Mouse (Mus musculus) CD4-positive, CD25-positive, alpha-beta regulatory T cell, adult 9 weeks (primary cell): Measurements from ENCODE around the gene 2810408A11Rik. TPM values are rescaled to one million over a fixed set of nuclear protein-coding genes. Genes with fewer than 3 reads are reported as not detected.

Experiments
- polyA plus RNA-seq: library from polyadenylated mRNA; unstranded; fragments of 100-300 nt; shearing (Covaris generic); gene quantifications from one replicate; pipeline ENCODE4 v1.2.1, GENCODE M21; 2017

2810408A11Rik gene
- polyA plus RNA-seq, result 3.9 TPM

DNA sequence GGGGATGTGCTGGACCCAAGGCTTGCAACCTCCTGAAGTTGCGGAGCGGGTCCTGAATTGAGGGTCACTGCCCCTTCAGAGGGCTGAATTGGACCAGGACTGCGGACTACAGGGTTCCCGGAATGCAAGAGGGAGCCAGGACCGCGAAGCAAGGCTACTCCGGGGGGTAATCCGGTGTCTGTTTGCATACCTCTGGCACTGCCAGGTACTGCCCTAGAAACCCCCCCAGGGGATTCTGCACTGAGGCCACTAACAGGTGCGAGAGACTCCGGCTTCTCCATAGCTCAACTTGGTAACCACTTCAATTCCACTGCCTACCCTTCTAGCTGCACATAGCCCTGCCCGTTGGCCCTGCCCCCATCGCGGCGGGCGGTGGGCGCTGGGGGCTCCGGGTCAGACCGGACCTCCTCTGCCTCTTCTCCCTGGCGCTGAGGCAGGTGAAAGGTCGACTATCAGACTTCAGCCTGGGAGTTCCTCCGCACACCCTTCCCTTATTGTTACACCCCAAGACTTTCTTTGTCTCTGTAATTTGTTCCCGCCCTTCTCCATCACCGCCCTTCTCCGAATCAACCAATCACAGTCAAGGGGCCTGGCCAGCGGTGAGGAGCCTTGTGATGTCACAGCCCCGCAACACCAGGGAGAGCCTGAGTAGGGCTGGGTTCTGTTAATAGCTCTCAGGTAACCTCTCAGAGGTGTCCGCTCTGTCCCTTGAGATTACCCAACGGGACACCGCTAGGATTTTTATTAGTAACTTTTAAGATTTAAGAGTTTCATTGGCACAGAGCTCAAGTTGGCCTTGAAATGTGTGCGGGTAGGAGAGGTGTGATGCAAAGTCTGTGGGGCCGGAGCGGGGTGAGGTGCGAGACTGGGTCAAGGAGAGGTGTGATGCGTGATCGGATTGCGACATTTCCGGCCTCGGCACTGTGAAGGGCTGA is at the start of gene 2810408A11Rik, which contains the start of gene Neurl4:
TSS of gene 2810408A11Rik (minus strand) at position 517 of the 935 bp plus-strand sequence.
TSS of gene Neurl4 (plus strand) at position 602 of the 935 bp plus-strand sequence.

DNA sequence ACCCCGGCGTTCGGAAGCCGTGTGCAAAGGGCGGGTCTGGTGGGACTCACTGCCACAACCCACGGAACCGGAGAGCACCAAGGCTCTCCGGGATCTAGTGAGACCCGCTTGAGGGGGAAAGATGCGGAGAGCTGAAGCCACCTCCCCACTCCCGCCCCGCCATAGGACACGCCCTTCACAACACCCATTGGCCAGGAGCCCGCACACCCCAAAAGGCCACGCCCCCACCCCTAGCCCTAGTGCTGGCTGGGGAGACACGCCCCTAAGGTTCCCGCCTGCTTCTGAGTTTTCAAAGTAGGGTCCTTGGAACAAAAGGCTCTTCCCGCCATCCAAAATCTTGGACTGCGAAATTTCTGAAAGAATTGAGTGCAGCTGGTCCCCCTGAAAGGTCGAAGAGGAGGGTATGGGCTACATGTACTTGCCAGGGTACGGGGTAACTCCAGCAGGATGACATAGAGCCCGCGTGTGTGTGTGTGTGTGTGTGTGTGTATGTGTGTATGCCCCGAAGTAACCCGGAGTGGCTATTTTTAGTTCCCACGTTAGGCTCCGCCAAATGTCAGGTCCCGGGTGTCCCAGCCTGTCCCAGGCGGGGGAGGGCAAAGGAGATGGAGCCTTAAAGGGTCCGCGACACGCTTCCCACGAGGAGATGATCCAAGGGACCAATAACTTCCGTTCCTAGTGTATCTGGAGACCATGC is 47.4 kb upstream of the 2810408A11Rik start, which contains the start of gene Slc2a4:
TSS of gene Slc2a4 (minus strand) at position 123 of the 697 bp plus-strand sequence.

DNA sequence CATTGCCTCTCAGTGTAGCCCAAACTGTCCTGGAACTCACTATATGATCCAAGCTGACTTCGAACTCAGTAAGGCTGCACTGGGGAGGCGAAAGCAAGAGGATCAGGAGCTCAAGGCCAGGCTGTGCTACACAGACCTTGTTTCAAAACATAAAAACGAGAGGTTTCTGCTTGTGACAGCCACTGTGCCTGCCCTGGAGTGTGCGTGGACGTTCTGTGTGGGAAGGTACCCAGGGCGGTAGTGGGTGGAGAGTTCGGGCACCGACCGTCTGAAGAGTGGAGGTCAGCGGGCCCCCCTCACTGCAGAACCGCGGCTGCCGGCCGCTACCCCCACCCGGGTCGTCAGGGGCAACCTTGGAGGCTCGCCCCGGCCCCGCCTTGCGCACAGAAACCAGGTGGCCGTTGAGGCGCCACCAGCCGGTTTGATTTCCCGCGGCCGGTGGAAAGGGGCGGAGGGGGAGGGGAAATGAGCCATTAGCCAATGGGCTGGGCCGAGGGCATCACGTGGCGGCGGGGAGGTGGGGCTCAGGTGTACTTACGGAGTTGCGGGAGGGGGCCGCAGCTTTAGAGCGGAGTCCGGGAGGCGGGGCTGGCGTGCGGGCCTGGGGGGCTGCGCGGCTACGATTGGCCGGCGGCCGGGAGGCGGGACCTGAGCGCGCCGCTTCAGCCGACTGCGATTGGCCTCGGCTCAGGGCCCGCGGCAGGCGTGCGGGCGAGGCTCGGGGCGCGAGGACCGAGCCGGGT is 34.5 kb upstream of the 2810408A11Rik start, which contains the start of gene Ybx2:
TSS of gene Ybx2 (plus strand) at position 660 of the 743 bp plus-strand sequence.

DNA sequence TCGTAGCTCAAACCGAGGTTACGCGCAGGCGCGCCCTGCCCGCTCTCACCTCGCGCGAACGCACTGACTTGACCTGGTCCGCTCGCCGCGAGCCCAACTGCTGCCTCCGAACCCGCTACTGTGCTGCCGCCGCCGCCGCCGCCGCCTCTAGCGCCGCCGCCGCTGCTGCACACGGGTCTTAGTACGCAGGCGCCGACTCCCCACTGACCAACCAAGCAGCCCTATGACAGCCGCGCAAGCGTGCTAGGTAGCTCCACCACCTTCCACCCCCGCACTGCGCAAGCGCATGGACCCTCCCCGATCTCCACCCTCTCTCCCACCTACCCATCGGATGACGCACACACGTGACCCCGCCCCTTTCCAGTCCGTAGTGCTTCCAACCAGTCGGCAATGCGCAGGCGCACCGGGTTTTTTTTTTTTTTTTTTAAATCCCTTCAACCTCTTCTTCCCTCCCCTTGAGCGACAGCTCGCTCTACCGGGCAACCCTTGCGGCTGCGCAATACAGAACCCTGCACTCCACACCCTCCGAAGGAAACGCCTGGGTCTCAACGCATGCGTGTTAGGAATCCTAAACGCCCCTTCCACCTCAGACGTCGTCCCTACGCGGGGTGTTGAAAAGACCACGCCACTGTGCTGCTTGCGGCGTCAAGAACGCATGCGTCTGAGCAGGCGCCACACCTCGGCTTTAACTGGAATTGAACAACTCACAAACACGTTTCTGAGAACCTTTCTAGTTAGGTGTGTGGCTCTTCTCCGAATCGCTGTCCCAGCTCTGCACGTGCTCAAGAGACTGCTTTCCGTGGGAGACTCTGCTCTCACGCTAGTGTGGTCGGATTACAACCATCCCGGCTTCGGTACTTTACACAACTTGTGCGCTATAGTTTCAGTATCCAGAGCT is 20.6 kb upstream of the 2810408A11Rik start, which contains the start of gene Eif5a:
TSS of gene Eif5a (minus strand) at position 845 of the 898 bp plus-strand sequence.

DNA sequence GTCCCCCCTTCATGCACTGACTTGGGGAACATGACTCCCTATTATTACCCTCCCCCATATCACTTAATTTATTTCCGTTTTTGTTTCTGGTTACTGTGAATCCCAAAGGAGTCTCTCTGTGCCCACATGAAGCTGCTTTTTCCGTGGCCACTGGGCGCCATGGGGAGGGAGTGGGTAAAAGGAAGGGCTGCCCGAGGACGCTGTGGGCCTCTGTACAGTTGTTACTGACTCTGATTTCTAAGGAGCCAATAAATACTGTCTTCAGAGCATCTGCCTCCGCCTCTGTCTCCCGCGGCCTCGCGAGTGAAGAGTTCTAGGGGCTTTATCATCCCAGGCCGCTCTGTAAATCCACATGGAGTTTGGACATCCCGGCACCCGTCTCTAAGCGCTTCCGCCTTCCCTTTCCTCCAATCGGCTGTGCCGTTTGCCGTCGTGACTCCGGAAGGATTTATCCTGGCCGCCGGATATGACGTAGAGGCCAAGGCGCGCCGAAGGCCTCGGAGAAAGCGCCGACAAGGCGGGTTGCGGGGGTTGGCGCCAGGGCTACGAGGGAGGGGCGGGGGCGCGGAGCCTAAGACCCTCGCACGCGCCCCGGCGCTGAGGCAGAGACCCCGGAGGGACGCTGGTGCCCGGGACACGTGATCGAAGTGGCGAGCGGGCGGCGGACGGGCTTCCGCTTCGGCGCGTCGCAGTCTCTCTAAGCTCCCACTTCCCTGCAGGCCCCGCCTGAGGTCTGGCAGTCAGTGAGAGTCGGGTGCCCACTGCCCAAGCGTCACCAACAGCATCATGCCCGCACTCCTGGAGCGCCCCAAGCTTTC is 13.0 kb upstream of the 2810408A11Rik start, which contains the start of gene Gps2:
TSS of gene Gps2 (plus strand) at position 335 of the 818 bp plus-strand sequence.

DNA sequence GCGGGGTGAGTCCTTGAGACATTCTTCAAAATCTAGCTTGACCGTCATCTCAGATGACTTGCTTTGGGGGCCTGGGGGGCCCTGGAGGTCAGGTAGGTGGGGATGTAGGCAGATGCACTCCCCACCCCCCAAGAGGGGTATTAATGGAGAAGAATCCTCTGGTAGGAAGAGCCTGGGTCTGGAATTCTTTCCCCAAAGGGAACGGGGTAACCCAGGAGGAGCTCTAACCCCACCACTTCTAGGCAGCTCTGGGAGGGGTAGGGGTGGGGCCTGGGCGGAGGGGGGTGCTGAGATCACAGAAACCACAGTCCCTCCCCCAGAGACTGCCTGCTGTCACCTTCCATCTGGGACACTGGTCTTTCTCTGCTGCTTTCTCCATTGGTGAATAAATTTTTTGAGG is 5.5 kb downstream of the 2810408A11Rik start, which contains the start of gene Acap1:
TSS of gene Acap1 (minus strand) at position 249 of the 400 bp plus-strand sequence.

DNA sequence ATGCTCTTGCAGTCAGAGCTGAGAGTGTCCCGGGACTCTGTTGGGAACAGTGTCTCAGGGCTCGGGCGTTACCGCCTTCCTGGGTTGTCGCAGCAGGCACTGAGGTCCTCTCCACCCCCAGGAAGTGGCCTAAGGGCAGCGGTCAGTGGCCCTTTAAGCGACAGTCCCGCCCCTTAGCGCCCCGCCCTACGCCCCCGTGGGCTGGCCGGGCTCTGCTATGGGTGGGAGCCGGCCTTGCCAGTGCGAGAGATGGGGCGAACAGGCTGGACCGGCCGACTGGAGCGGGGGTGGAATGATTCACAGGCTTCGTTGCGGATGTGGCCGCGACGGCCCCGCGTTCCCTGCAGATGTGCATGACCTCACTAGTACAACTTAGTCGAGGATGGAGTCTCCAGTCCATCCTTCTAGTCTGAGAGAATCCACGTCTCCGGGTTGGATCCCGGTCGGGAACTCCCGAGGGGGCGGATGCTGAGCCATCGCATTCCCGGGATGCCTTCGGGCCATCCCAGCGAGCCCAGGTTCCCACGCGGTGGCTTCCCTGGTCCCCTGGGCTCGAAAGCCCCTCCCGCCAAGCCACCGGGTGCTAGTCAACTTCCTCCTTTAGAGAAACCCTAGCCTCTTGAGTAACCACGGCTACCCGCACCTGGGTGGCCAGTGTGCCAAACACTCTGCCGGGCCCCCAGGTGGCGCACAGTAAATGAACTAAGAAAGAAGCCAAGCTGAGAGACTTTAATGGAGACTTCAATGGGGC is 19.8 kb downstream of the 2810408A11Rik start, which contains the start of gene Kctd11:
TSS of gene Kctd11 (minus strand) at position 554 of the 751 bp plus-strand sequence.

DNA sequence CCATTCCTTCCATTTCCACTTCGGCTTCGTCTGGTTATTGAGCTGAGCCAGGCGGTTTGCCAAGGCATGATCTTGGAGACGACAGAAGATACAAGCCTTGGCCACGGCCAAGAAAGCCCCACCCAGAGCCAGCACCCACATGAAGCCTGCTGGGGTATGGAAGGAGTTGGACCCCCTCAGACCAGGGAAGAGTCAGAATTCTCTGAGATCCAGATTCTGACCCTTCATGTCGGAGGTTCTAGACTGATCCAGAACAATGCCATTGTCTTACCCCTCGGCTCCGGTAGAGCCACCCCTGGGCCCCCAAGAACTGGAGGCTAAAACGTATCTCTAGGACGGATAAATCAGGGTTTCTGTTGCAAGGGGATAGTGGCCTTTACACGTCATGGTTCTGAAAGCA is 22.9 kb downstream of the 2810408A11Rik start, which contains the start of gene Tmem95:
TSS of gene Tmem95 (minus strand) at position 141 of the 400 bp plus-strand sequence.

DNA sequence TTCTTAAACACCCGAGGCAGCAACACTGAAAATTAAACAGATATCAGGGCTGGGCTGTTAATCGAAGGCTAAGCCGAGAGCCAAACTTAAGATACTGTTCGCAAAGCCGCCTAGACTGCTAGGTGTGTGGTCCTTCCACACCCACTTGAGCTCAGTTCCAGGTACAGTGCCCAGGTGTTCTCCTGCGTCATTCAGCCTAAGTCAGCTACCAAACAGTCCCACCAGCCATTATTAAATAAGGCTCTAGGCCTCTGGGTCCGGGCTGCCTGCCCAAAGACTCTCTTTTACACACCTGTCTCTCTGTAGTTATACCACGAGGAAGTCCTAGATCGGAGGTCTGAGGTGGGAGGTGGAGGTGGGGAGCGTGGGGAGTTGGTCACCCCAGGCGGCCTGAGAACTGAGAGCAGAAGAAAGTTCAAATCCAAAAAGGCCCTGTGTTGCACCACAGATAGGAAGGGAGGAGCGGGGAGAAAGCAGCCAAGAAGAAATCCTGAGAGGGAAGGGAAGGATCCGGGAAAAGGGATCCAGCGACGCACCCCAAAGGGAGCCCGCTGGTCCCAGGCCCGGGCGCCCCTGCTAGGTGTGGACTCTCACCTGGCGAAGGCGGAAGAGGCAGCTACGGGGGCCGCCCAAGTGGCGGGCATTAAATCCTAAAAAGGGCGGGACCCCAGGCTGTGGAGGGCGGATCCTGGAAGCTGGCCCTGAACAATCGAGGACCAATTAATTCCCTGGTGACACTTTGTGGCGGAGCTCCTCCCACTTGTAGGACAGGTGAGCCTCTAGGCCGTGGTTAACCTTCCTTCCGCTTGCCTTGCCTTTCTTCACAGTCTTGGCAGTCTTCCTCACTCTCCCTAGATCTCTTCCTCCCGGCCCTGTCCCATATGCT is 42.4 kb downstream of the 2810408A11Rik start, which contains the start of gene Tnk1:
TSS of gene Tnk1 (minus strand) at position 618 of the 886 bp plus-strand sequence.

Other genes starting within 250 kb of the 2810408A11Rik start
- gene Sox15, start 245.7 kb downstream of the 2810408A11Rik start, polyA plus RNA-seq, result not detected
- gene Mpdu1, start 238.3 kb downstream of the 2810408A11Rik start, polyA plus RNA-seq, result 66.8 TPM
- gene Cd68, start 234.8 kb downstream of the 2810408A11Rik start, polyA plus RNA-seq, result 5.7 TPM
- 558 TPM for gene Eif4a1, start 228.6 kb downstream of the 2810408A11Rik start, polyA plus RNA-seq
- gene Senp3, start 218.9 kb downstream of the 2810408A11Rik start, polyA plus RNA-seq, result 44.6 TPM
- gene Tnfsf13, start 215.2 kb downstream of the 2810408A11Rik start, polyA plus RNA-seq, result not detected
- not detected for gene Tnfsf12, start 205.1 kb downstream of the 2810408A11Rik start, polyA plus RNA-seq
- not detected for gene Tnfsfm13, start 204.9 kb downstream of the 2810408A11Rik start, polyA plus RNA-seq
- gene Polr2a, start 142.3 kb downstream of the 2810408A11Rik start, polyA plus RNA-seq, result 53.7 TPM
- not detected for gene Slc35g3, start 139.0 kb downstream of the 2810408A11Rik start, polyA plus RNA-seq
- gene Zbtb4, start 135.1 kb downstream of the 2810408A11Rik start, polyA plus RNA-seq, result 4.9 TPM
- gene Chrnb1, start 105.0 kb downstream of the 2810408A11Rik start, polyA plus RNA-seq, result 3.5 TPM
- not detected for gene Fgf11, start 99.1 kb downstream of the 2810408A11Rik start, polyA plus RNA-seq
- gene Tmem102, start 95.4 kb downstream of the 2810408A11Rik start, polyA plus RNA-seq, result not detected
- gene Gm39566, start 85.7 kb downstream of the 2810408A11Rik start, polyA plus RNA-seq, result not detected
- gene Spem2, start 82.5 kb downstream of the 2810408A11Rik start, polyA plus RNA-seq, result not detected
- gene Spem1, start 78.8 kb downstream of the 2810408A11Rik start, polyA plus RNA-seq, result not detected
- gene Nlgn2, start 63.2 kb downstream of the 2810408A11Rik start, polyA plus RNA-seq, result 0.65 TPM
- 121 TPM for gene Tmem256, start 62.5 kb downstream of the 2810408A11Rik start, polyA plus RNA-seq
- gene Plscr3, start 54.6 kb downstream of the 2810408A11Rik start, polyA plus RNA-seq, result 30.1 TPM
- gene Tnk1, start 42.3 kb downstream of the 2810408A11Rik start, polyA plus RNA-seq, result not detected
- not detected for gene Tmem95, start 23.0 kb downstream of the 2810408A11Rik start, polyA plus RNA-seq
- 1.1 TPM for gene Kctd11, start 19.6 kb downstream of the 2810408A11Rik start, polyA plus RNA-seq
- 549 TPM for gene Acap1, start 5.4 kb downstream of the 2810408A11Rik start, polyA plus RNA-seq
- 4.2 TPM for gene Neurl4, start 85 bp upstream of the 2810408A11Rik start, polyA plus RNA-seq
- 152 TPM for gene Gps2, start 12.9 kb upstream of the 2810408A11Rik start, polyA plus RNA-seq
- gene Eif5a, start 21.0 kb upstream of the 2810408A11Rik start, polyA plus RNA-seq, result 1,005 TPM
- gene Ybx2, start 34.8 kb upstream of the 2810408A11Rik start, polyA plus RNA-seq, result not detected
- gene Slc2a4, start 47.2 kb upstream of the 2810408A11Rik start, polyA plus RNA-seq, result not detected
- gene Cldn7, start 63.8 kb upstream of the 2810408A11Rik start, polyA plus RNA-seq, result not detected
- gene Ctdnep1, start 80.2 kb upstream of the 2810408A11Rik start, polyA plus RNA-seq, result 26.1 TPM
- 78.3 TPM for gene Elp5, start 81.5 kb upstream of the 2810408A11Rik start, polyA plus RNA-seq
- gene Gabarap, start 90.2 kb upstream of the 2810408A11Rik start, polyA plus RNA-seq, result 496 TPM
- gene Phf23, start 94.8 kb upstream of the 2810408A11Rik start, polyA plus RNA-seq, result 111 TPM
- gene Dvl2, start 99.6 kb upstream of the 2810408A11Rik start, polyA plus RNA-seq, result 16.7 TPM
- gene Acadvl, start 114.4 kb upstream of the 2810408A11Rik start, polyA plus RNA-seq, result 142 TPM
- gene Dlg4, start 116.0 kb upstream of the 2810408A11Rik start, polyA plus RNA-seq, result 9.1 TPM
- not detected for gene Asgr1, start 153.1 kb upstream of the 2810408A11Rik start, polyA plus RNA-seq
- not detected for gene Asgr2, start 191.7 kb upstream of the 2810408A11Rik start, polyA plus RNA-seq
- gene Mgl2, start 229.3 kb upstream of the 2810408A11Rik start, polyA plus RNA-seq, result not detected